Mouse (Mus musculus): ENCODE data around the gene Sytl1. TPM values are rescaled to one million over a fixed set of nuclear protein-coding genes. Genes with fewer than 3 reads are reported as not detected.

The Sytl1 gene
- polyA plus RNA-seq, 1 experiment from 2014 or later = 1.6 TPM

DNA sequence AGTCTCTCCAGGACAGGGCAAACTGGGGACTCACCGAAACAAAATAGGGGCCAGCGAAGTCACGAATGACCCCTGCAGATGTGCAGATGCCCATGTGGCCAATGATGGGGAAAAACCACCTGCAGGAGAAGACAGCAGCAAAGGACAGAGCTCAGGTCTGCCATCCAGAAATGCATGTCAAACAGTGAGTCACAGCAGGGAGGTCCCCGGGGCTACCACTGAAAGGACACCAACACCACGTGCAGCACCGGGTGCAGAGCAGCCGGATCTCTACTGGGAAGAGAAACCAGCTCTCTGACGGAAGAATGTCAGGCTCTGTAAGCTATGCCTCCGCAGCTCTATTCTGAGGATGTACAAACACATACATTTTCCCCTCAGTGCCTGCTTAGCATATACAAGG is 8.0 kb upstream of the Sytl1 start:
- H3K4me1 ChIP-seq = peaks cover 5% of the 10 kb centered on the region
- no peak overlapping the region for H3K27ac ChIP-seq (replicated peaks)
- 92% methylated on average over 9 of the region's 9 CpGs for WGBS
- DNase-seq (ENCODE audit: low spot score) = no peak
- H3K36me3 ChIP-seq (replicated peaks) = peaks cover 82% of the 10 kb centered on the region
- no peaks in the 10 kb centered on the region for H3K27me3 ChIP-seq (replicated peaks; ENCODE audit: low read depth, poor library complexity, severe bottlenecking)
- no peak overlapping the region for H3K4me3 ChIP-seq
- no peaks in the 10 kb centered on the region for H3K9me3 ChIP-seq

DNA sequence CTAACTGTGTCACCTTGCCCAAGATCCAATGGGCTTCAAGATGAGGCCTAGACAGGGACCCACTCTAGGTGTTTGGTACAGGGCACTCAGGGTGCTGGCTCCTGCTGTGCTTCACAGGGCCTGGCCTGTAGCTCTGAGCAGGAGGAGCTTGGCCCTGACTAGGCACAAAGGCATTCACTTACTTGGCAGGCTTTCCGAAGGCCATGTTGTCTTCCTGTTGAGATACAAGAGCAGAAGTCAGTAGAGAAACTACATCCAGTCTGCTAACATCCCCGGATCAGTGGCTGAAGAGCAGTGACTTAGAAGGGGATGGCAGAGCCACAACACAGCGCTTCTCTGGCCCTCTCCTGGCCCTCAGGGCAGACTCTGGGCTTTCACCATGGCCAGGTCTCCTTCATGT is 6.7 kb upstream of the Sytl1 start:
- peaks cover 82% of the 10 kb centered on the region for H3K36me3 ChIP-seq (replicated peaks)
- WGBS = 93% methylated on average over 3 of the region's 3 CpGs
- DNase-seq (ENCODE audit: low spot score) = no peak
- no peaks in the 10 kb centered on the region for H3K27me3 ChIP-seq (replicated peaks; ENCODE audit: low read depth, poor library complexity, severe bottlenecking)
- no peaks in the 10 kb centered on the region for H3K4me1 ChIP-seq
- H3K4me3 ChIP-seq = no peak overlapping the region
- H3K27ac ChIP-seq (replicated peaks) = no peak overlapping the region
- H3K9me3 ChIP-seq = peaks cover 1% of the 10 kb centered on the region; the same call in 1 of the 2 replicates

GRCm38 (mm10) chr4:133268931-133269330 is 6.0 kb upstream of the Sytl1 start:
- no peak overlapping the region for H3K27ac ChIP-seq (replicated peaks)
- no peaks in the 10 kb centered on the region for H3K4me1 ChIP-seq
- no peak overlapping the region for H3K4me3 ChIP-seq
- H3K27me3 ChIP-seq (replicated peaks; ENCODE audit: low read depth, poor library complexity, severe bottlenecking) = no peaks in the 10 kb centered on the region
- no peak for DNase-seq (ENCODE audit: low spot score)
- H3K9me3 ChIP-seq = peaks cover 4% of the 10 kb centered on the region; the same call in 1 of the 2 replicates
- H3K36me3 ChIP-seq (replicated peaks) = peaks cover 82% of the 10 kb centered on the region
- 95% methylated on average over 3 of the region's 3 CpGs for WGBS

- peaks cover 14% of the 10 kb centered on the region for H3K4me1 ChIP-seq
Observed at GRCm38 (mm10) chr4:133266248-133266880, 3.5 kb upstream of the Sytl1 start.

GRCm38 (mm10) chr4:133265759-133266158 is 2.8 kb upstream of the Sytl1 start:
- no peaks in the 10 kb centered on the region for H3K27me3 ChIP-seq (replicated peaks; ENCODE audit: low read depth, poor library complexity, severe bottlenecking)
- H3K4me1 ChIP-seq = peaks cover 14% of the 10 kb centered on the region
- 90% methylated on average over 4 of the region's 4 CpGs for WGBS
- no peak overlapping the region for H3K27ac ChIP-seq (replicated peaks)
- no peak overlapping the region for H3K4me3 ChIP-seq
- H3K36me3 ChIP-seq (replicated peaks) = peaks cover 81% of the 10 kb centered on the region
- peaks cover 6% of the 10 kb centered on the region; the same call in 1 of the 2 replicates for H3K9me3 ChIP-seq
- no peak for DNase-seq (ENCODE audit: low spot score)

More at GRCm38 (mm10) chr4:133266248-133266880, 3.5 kb upstream of the Sytl1 start:
- Histone ChIP-seq H3K27ac (replicated peaks) (no peak overlapping the region), H3K36me3 (replicated peaks) (peaks cover 85% of the 10 kb centered on the region), H3K27me3 (replicated peaks; ENCODE audit: low read depth, poor library complexity, severe bottlenecking) (no peaks in the 10 kb centered on the region), H3K4me3 (no peak overlapping the region), H3K9me3 (peaks cover 6% of the 10 kb centered on the region; the same call in 1 of the 2 replicates)
- DNase-seq (ENCODE audit: low spot score) = no peak
- whole genome bisulfite sequencing = 90% methylated on average over 12 of the region's 12 CpGs

GRCm38 (mm10) chr4:133265297-133265696 is 2.4 kb upstream of the Sytl1 start:
- Histone ChIP-seq H3K4me3 (no peak overlapping the region), H3K36me3 (replicated peaks) (peaks cover 76% of the 10 kb centered on the region), H3K27ac (replicated peaks) (no peak overlapping the region), H3K4me1 (peaks cover 14% of the 10 kb centered on the region), H3K9me3 (peaks cover 6% of the 10 kb centered on the region; the same call in 1 of the 2 replicates), H3K27me3 (replicated peaks; ENCODE audit: low read depth, poor library complexity, severe bottlenecking) (no peaks in the 10 kb centered on the region)
- WGBS = 97% methylated on average over 3 of the region's 3 CpGs
- DNase-seq (ENCODE audit: low spot score) = no peak

DNA sequence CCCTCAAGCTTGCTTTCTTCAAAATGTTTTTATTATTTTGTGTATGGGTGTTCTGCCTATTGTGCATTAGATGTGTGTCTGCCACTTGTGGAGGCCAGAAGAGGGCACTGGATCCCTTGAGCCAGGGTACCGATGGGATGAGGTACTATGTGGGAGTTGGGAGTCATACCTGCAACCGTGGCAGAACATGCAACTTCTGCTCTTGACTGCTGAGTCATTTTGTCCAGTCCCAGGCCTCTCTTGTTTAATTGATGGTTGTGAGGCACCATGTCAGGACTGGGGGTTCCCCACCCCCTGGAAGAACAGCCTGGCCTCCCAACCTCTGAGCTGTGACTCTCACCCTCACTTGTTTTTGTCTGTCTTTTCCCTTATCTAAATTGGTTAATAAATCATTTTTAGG is 1.6 kb upstream of the Sytl1 start:
- H3K27ac ChIP-seq (replicated peaks) = no peak overlapping the region
- 98% methylated on average over 2 of the region's 2 CpGs for WGBS
- H3K27me3 ChIP-seq (replicated peaks; ENCODE audit: low read depth, poor library complexity, severe bottlenecking) = no peaks in the 10 kb centered on the region; the same call in 1 of the 2 replicates
- DNase-seq (ENCODE audit: low spot score) = no peak
- H3K36me3 ChIP-seq (replicated peaks) = peaks cover 69% of the 10 kb centered on the region
- H3K9me3 ChIP-seq = peaks cover 6% of the 10 kb centered on the region; the same call in 1 of the 2 replicates
- peaks cover 14% of the 10 kb centered on the region for H3K4me1 ChIP-seq
- no peak overlapping the region for H3K4me3 ChIP-seq

GRCm38 (mm10) chr4:133263756-133264155 is 843 bp upstream of the Sytl1 start:
- no peak for DNase-seq (ENCODE audit: low spot score)
- 90% methylated on average over 5 of the region's 5 CpGs for WGBS
- no peak overlapping the region for H3K4me3 ChIP-seq
- H3K9me3 ChIP-seq = peaks cover 6% of the 10 kb centered on the region; the same call in 1 of the 2 replicates
- H3K27me3 ChIP-seq (replicated peaks; ENCODE audit: low read depth, poor library complexity, severe bottlenecking) = peaks cover 6% of the 10 kb centered on the region
- peaks cover 61% of the 10 kb centered on the region for H3K36me3 ChIP-seq (replicated peaks)
- peaks cover 16% of the 10 kb centered on the region for H3K4me1 ChIP-seq
- H3K27ac ChIP-seq (replicated peaks) = no peak overlapping the region

DNA sequence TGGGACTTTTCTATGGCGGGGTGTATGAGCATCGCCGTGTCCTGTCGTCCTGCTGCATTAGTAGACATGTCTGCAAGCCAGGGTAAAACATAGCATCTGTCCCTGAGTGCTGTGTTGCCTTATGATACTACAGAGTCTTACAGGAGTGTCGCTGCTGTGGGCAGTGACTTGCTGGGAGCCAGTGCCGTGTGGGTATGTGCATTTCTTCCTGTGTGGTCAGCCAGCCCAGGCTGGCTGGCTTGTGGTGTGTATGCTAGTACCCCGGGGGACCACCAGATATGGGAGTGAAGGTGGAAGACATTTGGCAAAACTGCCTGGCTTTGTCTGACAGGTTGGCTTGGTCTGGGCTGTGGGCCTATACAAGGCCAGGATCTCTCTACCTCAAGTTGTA is 543 bp downstream of the Sytl1 start:
- 66% methylated on average over 7 of the region's 7 CpGs for WGBS
- no peak overlapping the region for H3K4me3 ChIP-seq
- no peak for DNase-seq (ENCODE audit: low spot score)
- H3K36me3 ChIP-seq (replicated peaks) = peaks cover 47% of the 10 kb centered on the region
- peaks cover 20% of the 10 kb centered on the region for H3K27me3 ChIP-seq (replicated peaks; ENCODE audit: low read depth, poor library complexity, severe bottlenecking)
- peaks cover 23% of the 10 kb centered on the region for H3K4me1 ChIP-seq
- peaks cover 6% of the 10 kb centered on the region; the same call in 1 of the 2 replicates for H3K9me3 ChIP-seq
- H3K27ac ChIP-seq (replicated peaks) = peak overlapping the region; percentile 66

DNA sequence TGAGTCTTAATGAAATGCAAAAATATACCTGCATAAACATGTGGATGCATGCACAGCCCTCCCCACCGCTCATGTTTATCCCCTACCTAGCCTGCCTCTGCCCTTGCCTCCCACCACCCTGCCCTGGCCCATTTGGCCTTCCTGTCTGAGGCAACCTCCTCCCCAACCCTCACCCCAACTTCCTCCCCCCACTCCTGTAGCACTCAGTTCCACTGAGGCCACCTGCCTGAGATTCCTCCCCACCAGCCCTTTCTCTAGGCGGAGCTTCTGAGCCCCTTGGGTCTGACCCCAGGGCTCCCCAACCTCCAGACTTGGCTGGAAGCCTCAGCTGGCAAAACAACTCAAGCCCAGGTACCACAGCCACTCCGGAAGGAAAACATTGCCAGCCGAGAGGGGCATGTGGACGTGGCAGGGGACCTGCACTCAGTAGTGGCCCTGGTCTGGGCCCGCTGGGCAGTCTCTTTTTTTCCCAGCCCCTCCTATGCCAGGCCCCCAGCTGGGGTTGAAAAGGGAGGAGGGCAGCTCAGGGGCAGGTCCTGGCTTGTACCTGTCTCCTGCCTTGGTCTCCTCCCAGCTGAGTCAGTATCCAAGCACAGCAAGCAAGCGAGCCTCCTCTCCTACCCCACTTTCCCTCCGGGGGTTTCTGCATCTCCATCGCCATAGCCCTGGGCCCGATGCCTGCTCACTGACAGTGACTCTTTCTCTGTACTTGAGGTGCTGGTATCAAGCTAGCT is 1.1 kb downstream of the Sytl1 start:
- 0 out of 2 replicates have a peak overlapping the region, but pooled peaks have one; percentile 13 for H3K4me3 ChIP-seq
- WGBS = 39% methylated on average over 10 of the region's 10 CpGs

DNA sequence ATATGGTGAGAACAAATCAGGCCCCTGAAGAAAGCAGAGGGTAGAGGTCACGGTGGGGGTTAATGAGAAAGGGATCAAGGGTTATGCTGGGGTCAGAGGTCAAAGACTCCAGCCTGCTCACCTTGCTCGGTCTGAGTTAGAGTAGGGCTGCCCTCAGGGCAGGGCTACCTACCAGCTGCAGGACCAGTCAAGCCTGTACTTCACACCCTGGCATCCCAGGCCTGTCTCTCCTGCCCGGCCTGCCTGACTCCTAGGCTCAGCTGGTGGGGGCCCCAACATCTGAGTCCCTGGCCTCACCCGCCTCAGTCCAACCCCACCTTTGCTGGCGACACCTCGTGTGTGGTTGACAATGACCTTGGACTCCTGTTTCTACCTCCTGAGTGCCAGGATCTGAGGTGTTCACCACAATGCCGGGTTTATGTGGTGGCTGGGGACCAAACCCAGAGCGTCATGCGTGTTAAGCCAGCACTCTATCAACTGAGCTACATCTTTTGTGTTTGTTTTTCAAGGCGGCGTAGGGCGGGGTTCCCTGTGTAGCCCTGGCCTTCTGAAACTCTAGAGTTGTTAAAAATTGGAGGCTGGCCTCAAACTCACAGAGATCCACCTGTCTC is 5.0 kb downstream of the Sytl1 start:
- no peak for DNase-seq (ENCODE audit: low spot score)
- Histone ChIP-seq H3K4me1 (peaks cover 30% of the 10 kb centered on the region), H3K9me3 (no peaks in the 10 kb centered on the region), H3K27me3 (replicated peaks; ENCODE audit: low read depth, poor library complexity, severe bottlenecking) (peaks cover 64% of the 10 kb centered on the region), H3K27ac (replicated peaks) (no peak overlapping the region), H3K36me3 (replicated peaks) (peaks cover 2% of the 10 kb centered on the region), H3K4me3 (no peak overlapping the region)
- WGBS = 67% methylated on average over 12 of the region's 12 CpGs

More for the DNA sequence above, 1.1 kb downstream of the Sytl1 start:
- Histone ChIP-seq H3K4me1 (peaks cover 29% of the 10 kb centered on the region), H3K9me3 (peaks cover 6% of the 10 kb centered on the region; the same call in 1 of the 2 replicates), H3K27me3 (replicated peaks; ENCODE audit: low read depth, poor library complexity, severe bottlenecking) (peaks cover 25% of the 10 kb centered on the region), H3K27ac (replicated peaks) (peak overlapping the region; percentile 71), H3K36me3 (replicated peaks) (peaks cover 41% of the 10 kb centered on the region)
- no peak for DNase-seq (ENCODE audit: low spot score)

GRCm38 (mm10) chr4:133257230-133257629 is 5.7 kb downstream of the Sytl1 start:
- Histone ChIP-seq H3K27ac (replicated peaks) (no peak overlapping the region), H3K4me3 (peak overlapping the region; percentile 26; the same call in 1 of the 2 replicates), H3K27me3 (replicated peaks; ENCODE audit: low read depth, poor library complexity, severe bottlenecking) (peaks cover 71% of the 10 kb centered on the region), H3K4me1 (peaks cover 25% of the 10 kb centered on the region), H3K9me3 (no peaks in the 10 kb centered on the region), H3K36me3 (replicated peaks) (no peaks in the 10 kb centered on the region)
- 30% methylated on average over 12 of the region's 12 CpGs for whole genome bisulfite sequencing
- no peak for DNase-seq (ENCODE audit: low spot score)

Measured in embryonic facial prominence, embryonic 10.5 days (tissue).